Mouse (Mus musculus) cerebellum, adult 2 months (tissue): ENCODE data around the gene Rgs12.

Experiments used
- CTCF ChIP-seq: fragments of 200-500 bp; IDR thresholded peaks from 2 replicates; pipeline ENCODE4 v1.5.1; 2011; ENCODE audit warnings: low read depth, mild to moderate bottlenecking, control low read depth, low read length, moderate library complexity, borderline replicate concordance; ENCODE audit not compliant: insufficient read depth
- POLR2A ChIP-seq: fragments of 200-500 bp; IDR thresholded peaks from 2 replicates; pipeline ENCODE4 v1.6.1; 2011; ENCODE audit warnings: low read length, control low read depth, borderline replicate concordance; ENCODE audit not compliant: insufficient read depth

DNA sequence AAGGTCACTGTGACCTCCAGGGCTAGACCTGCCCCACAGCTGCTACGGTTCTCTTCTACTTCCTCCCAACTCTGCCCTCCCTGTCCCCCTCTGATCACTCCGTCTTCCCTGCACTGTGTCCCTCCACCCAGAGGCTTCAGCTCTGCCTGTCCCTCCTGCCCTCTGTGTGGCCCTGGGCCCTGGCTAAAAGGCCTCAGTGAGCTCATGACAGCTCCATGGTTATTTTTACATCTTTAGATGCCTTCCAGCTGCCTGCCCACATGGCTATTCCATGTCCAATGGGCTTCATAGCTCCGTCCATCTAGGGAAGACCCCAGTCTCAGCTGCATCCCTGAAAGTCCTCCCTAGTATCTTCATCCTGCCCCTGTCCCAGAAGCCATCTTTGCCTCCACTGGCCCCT is 110.9 kb downstream of the Rgs12 start:
- no peak for TF ChIP-seq POLR2A
- no peak for TF ChIP-seq CTCF
